Mouse (Mus musculus) adrenal gland, postnatal 36 days (tissue): ENCODE measurements around the gene Ctsd. TPM values are rescaled to one million over a fixed set of nuclear protein-coding genes. Genes with fewer than 3 reads are reported as not detected.
"Not testable (repeated sequence)": the region's sequence is repeated elsewhere in the genome, so short reads cannot be mapped to it uniquely, and the experiment has no call there.

ENCODE experiments used
- DNase-seq, 2 experiments: peaks; one replicate each; pipeline ENCODE4 v3.0.0; 2021; ENCODE audit warnings: mixed read lengths in 1 of 2
- long read RNA-seq, 2 experiments: library from polyadenylated mRNA; stranded (forward); transcript quantifications; one replicate each; pipeline ENCODE4 v2.0.0; 2021; ENCODE audit warnings: borderline sequencing depth in 2 of 2
- total RNA-seq, 2 experiments: library from RNA; stranded (reverse); gene quantifications; 2 replicates each; pipeline ENCODE4 v1.2.3; 2021

Gene Ctsd
- 1,000 to 10,000 TPM in 1 of 2 experiments, 100 to 1,000 TPM in 1; 932 to 1,123 TPM for total RNA-seq
- long read RNA-seq, experiment 1, transcript Ctsd-202 (9 exons, 2,127 nt): major isoform, 1,981 of 2,413 reads
- long read RNA-seq, experiment 1, partial matches to known transcripts: 405 of 2,413 reads
- long read RNA-seq, experiment 1, other reads (novel, unspliced or antisense): 26 of 2,413 reads
- long read RNA-seq, experiment 2, transcript Ctsd-202 (9 exons, 2,127 nt): major isoform, 831 of 935 reads
- long read RNA-seq, experiment 2, partial matches to known transcripts: 63 of 935 reads
- long read RNA-seq, experiment 2, other reads (novel, unspliced or antisense): 41 of 935 reads

DNA sequence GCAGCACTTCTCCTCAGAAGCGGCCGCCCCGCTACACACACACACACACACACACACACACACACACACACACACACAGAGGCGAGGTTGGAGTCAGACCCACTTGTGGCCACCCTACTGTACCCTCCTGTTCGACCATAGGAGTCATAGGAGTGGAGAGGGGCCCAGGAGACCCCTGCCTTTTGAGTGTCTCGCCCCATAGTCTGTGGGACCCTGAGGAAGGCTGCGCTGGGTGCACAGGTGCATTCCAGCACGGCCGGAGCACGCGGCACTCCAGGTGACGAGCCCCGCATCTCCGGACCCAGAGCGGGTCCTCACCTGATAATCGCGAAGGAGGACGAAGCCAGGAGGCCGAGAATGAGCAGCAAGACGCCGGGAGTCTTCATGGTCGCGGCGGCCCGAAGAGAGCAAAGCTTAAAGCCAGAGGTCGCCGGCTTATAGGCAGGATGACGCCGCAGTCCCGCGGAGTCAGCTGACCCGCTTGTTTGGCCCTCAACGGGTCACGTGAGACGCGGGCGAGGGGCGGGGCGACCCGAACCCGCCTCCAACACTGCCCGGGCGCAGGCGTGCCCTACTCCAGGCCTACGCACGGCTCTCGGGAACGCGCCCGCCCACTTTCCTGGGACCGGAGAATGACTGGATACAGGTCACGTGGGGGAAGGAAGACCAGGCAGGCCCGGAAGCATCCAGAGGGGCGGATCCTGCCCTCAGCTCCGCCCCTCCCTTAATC lies at the start of gene Ctsd:
Gene Ctsd, minus strand, starts transcription at position 620 of the 730 bp plus-strand sequence.
- DNase-seq: peak; percentile 99 to 100

DNA sequence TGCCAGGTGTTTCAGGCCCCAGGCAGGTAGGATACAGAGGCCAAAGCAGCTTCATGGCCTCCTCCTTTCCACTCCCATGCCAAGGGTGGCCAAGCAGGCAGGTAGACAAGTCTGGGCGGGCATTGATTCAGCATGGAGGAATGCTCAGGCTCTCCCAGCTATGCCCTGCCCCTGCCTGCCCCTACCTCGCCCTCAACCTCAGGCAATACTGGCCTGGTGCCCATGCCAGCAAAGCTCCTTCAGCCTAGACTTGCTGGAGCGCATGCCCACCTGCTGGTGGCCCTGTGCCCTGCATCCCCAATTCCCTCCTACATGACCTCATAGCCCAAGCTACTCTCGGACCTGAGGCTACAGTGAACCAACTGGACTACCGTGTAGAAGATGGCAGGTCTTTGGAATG lies 49.5 kb upstream of the Ctsd start:
- DNase-seq: no peak

DNA sequence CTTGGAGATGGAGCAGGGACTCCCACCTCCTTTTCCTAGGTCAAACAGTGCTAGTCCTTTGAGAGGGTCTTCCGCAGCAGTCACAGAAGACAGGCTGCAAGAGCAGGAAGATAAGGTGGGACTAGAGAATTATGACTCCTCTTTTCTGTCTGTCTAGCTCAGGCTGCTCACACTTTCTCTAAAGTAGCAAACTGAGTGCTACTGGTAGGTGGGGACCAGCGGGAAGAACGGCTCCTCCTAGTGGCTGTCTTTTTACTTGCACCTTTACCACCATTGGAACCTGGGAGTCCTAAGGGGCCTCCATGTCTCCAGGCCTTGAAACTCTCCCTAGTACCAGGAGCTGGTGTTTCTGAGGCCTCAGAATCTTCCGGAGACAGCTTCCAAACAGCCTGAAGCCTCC lies 47.7 kb upstream of the Ctsd start:
- peak; percentile 54 to 78 for DNase-seq

DNA sequence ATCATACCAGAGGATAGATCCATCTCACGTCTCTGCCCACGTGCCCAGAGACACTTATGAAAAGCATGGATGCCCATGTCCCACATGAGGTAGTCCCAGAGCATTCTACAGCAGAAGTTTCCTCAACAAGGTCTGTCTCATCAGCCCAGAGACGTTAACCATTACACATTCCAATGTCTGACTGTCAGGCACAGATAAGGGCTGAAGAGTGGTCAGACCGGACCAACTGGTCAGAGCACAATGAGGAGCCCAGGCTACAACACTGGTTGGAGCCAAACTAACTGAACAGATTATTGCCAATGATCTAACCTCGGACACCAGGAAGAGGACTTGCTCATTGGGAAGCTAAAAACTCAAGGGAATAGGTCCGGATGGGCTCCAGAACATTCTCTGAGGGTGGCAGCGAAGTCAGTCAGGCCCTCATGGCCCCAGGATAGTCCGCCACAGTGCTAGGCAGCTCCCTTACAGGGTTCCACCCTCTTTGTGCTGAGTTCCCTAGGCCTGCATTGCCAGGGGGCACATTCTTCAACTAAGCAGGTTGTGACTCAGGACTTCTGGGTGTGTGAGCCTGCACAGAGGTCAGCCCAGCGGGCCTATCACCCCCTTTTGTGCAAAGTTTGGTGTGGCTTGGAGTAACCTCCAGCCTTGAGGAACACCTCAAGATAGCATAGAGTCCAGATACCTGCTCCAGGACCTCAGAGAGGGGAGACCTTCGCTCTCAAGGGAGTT lies 46.5 kb upstream of the Ctsd start, which contains the start of gene Syt8:
Gene Syt8, plus strand, starts transcription at position 714 of the 729 bp plus-strand sequence.
- DNase-seq: no peak

DNA sequence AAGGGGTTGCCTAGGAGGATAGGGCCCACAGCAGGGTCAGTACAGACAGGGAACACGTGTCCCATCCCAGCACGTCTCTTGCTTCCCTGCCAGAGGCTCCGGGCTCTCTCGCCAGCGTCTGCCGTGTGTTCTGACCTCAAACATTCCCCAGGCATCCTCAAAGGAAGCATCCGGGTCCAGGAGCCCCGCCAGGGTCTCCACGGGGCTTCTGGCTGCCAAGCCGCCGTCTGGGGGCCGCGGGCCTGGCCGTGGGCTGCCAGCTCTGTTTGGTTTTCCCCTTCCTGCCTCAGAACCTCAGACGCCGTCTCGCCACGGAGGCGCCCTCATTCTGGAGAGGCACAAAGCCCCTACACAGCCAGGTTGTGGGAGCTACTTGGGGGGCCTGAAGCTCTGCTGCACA lies 45.8 kb upstream of the Ctsd start:
- no peak for DNase-seq

DNA sequence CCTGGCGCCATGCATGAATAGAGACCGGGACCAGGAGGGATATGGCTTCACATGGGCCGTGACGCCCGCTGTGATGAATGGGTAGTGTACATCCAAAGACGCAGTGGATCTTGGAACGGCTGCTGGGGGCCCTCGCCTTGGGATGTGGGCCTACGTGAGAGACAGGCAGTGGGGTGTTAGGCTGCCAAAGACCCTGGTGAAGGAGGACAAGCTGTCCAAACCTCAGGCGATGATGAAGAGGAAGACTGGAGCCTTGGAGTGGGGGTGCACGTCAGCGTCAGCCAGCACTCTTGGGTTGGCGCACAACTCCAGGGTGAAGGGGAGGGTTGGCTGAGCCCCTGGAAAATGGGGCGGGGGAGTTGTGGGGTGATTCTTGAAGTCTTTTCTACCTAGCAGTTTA lies 43.3 kb upstream of the Ctsd start:
- DNase-seq: no peak

DNA sequence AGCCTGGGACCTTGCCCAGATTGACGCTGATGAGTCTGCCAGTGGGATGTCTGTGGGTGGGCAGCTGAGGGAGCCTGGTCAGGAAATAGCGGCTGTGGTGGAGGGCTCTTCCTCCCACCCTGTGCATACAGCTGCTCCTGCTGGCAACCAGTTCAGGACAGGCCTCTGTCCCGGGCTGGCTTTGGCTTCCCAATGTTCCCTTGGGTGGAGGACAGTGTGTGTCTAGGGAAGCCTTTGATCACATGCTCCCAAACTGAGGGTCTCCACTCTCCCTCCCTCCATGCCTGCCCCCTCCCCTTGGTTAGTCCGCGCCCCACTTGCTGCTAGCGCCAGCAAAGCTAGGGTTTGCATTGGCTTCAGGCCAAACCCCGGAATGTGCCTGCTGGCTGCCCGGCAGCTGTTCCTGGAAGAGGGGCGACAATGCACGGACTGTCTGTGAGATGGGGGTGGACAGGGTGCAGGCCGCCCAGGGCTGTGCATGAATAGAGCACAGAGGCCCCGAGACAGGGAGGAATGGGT lies 42.4 kb upstream of the Ctsd start:
- DNase-seq: peak in 1 of 2 experiments; percentile 17

DNA sequence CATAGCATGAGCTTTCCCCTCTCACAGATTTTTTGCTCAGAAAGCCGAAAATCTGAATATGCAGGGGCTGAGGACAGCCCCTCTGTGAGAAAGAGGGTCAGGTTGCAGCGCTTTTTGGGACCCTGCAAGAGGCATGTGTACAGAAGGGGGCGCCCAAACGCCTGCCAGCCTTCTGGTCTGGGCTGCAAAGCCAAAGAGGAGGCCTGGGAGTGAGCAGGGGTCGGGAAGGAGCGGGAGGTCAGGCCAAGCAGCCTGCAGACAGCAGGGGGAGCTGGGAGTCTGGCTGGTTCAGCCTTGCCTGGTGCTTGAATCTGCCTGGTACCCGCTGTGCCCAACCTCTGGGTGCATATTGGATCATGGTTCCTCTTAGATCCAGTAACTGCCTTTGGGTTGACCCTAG lies 40.4 kb upstream of the Ctsd start:
- peak; percentile 16 to 31 for DNase-seq

DNA sequence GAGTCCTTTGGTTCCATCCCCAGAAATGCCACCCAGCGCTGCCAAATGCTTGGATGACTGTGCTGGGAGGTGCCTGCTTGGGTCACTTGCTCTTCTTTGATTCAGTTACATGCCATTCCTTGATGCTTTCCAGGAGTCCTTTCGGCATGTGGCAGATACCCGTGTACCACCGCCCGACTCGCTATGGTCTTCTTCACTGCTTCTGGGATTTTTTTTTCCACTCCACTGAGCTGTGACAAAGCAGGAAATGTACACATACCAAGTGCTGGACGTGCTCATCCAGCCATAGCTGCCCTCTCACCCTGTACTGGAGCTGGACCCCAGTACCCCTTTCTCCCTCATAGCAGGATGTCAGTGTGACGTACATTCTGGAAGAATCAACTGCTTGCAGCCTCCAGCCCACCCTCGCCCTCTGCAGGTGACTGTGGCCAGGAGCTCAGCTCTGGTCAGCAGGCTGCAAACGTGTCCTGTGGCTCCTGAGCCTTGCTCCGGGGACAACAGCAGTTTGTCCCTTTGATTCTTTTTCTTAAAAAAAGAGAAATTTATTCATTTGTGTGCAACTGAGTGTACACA lies 37.9 kb upstream of the Ctsd start:
- DNase-seq: peak; percentile 23 to 44

DNA sequence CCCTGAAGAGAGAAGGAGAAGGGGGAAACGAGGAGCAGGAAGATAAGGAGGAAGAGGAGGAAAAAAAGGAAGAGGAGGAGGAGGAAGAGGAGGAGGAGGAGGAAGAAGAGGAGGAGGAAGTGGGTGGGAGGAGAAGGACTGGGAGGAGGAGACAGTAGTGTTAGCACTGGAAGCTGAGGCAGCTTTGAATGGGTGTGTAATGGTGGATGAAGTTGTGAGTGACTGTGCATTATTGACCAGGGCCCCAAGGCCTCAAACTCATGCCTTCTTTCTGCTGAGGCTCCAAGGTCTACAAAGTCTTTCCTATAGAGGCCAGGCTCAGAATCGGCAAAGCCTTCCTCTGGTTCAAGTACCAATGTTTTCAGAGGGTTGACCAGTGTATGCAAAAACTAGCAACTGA lies 34.0 kb upstream of the Ctsd start:
- no peak for DNase-seq

DNA sequence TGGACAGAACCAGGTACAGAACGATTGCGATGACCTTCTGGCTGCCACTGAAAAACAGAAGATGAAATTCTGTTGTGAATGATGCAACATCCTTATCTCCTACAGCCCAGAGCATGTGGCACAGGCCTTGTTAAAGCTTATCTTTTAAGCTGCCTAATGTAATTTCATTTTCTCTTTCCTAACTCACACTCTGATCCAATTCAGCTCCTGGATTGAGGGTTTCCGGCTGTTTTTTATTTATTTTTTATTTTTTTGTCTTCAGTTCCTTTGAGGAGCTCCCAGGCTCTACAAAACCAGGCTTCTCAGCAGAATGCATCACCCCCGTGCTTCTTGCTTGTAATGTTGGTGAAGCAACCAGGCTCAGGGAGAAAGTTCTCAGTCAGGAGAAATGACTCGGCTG lies 32.0 kb upstream of the Ctsd start:
- DNase-seq: no peak

DNA sequence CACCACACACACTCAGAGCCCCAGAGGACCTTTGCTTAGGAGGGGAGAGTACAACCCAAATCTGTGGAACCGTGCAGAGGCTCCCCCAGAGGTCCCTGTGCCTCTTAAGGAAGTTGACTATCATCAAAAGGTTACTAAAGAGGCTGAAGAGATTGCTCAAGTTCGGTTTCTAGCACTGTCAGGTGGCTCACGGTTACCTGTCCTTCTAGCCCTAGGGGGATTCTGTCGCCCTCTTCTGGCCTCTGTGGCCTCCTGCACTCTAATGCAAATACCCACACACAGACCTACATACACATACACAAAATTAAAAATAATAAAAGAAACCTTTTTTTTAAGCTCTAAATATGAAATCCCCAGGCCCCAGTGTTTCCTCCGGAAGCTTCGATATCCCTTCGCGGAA lies 30.8 kb upstream of the Ctsd start:
- DNase-seq: no peak

DNA sequence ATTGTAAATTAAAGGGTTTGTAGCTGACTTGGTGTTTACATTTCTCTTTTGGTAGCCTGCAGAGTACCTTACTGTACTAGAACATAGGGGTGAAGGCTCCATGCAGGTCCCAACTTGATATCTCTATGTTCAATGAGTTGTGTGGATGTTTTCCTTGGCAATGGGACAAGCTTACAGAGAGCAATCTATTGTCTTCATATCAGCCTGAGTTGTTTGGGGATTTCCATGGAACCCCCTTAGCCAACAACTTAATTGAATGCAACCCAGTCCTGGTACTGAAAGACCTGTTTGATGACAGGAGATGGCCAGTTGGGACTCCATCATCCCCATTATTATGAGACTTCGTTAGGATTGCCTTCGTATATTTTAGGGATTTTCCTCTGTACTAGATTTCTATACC lies 30.2 kb upstream of the Ctsd start:
- DNase-seq: no peak

DNA sequence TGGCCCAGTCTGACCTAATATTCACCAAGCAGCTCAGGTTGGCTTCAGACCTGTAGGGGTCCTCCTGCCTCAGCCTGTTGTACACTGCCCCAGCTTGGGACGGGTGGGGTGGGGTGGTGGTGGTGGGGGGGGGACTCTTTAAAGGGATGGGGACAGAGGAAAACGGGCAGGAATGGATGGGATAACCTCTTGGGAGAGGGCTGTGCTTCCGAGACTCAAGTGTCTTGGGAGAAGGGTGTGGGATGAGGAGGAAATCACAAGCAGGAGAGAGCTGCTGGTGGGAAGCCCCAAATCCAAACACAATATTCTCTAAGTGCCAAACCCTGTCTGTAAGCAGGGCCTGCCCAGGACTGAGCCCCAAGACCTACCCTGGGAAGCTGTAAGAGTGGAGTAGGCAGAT lies 28.4 kb upstream of the Ctsd start:
- no peak for DNase-seq

DNA sequence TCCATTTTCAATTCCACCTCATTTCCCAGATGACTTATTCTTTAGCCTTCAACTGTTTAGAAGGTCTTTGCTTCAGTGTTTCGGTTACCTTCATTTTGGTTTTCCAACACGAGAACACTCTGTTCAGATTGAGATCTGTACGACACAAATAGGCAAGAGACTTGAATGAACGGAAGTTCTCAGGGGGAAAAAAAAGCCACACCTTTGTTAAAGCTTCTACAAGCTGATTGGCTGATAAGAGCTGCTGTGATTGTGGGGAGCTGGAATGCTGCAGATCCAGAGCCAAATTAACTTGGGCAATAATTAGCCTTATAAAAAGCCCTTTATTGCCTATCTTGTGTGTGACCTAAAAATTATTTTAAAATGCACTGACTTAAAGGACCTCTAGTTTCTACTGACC lies 27.5 kb upstream of the Ctsd start:
- DNase-seq: no peak

DNA sequence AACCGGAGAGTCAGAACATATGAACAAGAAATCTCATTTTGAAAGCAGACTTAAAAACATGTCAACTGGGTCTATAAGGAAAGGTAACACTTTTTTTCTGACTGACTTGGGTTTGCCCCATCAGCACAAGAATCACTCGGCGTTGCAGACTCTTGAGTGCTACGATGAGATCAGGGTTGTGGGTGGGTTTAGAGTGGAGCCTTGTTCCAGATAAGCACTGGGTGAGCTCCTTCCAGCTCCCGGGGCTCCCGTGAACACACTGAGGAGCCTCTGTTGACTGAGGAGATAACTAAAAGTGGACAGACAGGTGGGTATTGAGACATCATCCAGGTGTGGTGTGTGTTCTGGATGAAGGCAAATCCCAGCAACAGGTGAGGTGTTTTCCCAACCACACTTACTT lies 25.4 kb upstream of the Ctsd start:
- no peak for DNase-seq

DNA sequence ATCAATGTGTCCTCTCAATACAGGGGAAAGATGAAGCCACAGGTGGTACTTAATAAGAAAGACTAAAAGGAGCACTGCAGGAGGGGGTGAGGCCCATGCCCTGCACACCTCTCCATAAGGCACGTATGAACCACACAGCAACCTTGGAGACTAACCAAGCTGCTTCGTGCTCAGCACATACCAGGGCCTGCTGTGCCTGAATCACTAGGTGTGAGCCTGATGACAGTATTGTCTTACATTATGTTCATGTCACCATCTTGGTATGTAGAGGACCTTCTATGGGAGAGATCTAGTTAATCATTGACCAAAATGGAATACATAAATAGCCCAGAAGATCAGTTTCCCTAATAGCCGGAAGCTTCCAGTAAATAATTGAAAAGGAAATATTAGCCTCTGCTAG lies 21.8 kb upstream of the Ctsd start:
- DNase-seq: no peak

DNA sequence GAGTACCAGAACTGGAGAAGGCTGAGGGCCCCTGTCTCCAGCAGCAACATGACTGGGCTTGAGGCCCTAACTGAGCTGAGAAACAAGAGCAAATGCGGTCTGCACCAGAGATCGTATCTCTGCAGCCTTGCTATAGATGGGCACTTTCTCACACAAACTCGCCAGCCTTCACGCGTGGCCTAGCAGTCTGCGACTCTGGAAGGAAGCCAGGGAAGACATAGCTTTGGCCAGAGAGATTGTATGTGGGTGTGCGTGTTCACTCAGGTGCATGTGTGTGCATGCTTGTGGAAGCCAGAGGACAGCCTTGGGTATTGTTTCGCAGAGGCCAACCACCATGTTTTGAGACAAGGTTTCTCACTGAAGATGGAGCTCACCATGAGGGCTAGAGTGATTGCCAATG lies 20.8 kb upstream of the Ctsd start:
- no peak for DNase-seq

DNA sequence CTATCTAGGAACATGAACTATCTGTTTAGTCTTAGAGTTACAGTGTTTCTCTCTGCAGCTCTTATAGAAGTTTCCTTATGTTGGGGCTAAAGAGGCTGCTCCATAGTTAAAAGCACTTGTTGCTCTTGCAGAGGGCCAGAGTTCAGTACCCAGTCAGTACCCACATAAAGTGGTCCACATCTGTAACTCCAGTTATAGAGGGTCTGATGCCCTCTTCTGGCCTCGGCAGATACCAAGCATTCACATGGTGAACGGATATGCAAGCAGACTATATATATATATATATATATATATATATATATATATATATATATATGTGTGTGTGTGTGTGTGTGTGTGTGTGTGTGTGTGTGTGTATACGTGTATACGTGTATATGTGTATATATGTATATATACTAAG lies 20.1 kb upstream of the Ctsd start:
- DNase-seq: no peak

DNA sequence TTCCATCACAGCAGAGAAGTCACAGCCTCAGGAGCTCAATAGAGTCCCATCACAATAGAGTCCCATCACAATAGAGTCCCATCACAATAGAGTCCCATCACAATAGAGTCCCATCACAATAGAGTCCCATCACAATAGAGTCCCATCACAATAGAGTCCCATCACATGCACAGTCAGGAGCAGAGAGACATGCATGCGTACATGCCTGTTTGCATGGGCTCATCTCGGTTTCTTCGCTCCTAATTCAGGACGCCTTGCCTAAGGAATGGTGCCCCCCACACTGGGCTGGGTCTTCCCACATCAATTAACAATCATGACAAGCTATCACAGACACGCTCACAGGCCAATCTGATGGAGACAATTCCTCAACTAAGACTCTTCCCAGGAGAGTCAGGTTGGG lies 17.3 kb upstream of the Ctsd start:
- DNase-seq: not testable (repeated sequence)

DNA sequence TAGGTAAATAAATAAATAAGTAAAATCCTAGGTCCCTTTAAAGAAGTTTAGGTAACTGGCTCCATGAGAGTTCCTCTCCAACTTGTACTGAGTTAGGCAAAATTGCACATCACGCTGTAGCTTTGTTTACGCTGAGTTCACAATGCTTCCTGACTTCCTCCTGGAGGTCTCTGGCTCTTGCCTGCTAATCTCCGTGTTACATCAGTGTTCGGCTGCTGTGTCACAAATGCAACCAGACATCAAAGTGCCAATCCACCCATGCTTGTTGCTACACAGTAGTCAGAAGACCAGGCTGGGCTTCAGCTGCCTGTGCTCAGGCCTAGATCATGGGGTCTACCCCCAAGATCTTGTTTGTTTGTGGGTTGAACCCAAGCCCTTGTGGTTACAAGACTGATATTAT lies 15.8 kb upstream of the Ctsd start:
- DNase-seq: no peak

DNA sequence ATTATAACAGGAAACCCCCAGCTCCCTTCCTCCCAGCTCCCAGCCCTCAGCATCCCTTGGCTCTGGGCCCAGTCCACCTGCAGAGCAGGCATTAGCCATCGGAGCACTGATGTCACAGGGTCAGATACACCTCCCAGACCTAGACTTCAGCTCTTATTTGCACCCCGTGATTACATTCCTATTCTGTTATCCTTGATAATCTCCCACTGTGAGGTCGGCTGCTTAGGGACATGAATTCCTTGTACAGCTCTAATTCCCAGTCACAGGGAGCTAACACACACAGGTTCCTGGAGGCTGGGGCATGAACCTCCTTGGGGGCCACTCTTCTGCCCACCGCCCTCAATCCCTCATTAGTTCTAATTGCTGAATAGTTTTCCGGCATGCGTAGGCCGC lies 12.9 kb upstream of the Ctsd start:
- no peak for DNase-seq
